20 mouse cellular contexts compared by ENCODE assay signal in the genomic region with DNA sequence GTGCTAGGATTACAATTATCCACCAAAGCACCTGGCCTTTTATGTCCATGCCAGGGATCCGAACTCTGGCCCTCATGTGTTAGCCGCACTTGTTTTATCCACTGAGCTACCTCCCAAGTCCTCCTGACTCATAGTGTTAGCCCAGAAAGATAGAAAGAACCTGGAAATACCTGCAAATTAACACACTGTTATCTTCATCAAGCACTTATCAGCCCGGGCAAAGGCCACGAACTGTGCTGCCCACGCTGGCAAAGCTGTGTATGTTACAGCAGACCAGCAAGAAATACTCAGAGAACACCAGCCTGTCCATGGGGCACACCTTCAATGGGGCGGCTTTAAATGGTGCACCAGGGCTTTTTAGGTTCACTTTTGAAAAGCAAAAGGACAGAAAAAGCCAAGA. TPM values are rescaled to one million over a fixed set of nuclear protein-coding genes. Genes with fewer than 3 reads are reported as not detected.
DNase-seq lines count a peak whose midpoint lies in the region; ATAC-seq and TF ChIP-seq lines count a peak whose summit lies in the region.
"Had no signal": no experiment of that assay in that cellular context is flagged by ENCODE, and none has a peak within 500 bp of the region (broad histone marks: within the 10 kb centered on the region; RNA-seq: fewer than 3 reads in every experiment).

No protein-coding gene starts in this region.

- H3K4me3 ChIP-seq in intestine, embryonic 15.5 days (replicated peaks): no peak overlapping the region
- H3K4me3 ChIP-seq in intestine, embryonic 16.5 days (ENCODE audit: low read length): no peak overlapping the region
- H3K4me3 ChIP-seq in stomach, postnatal 0 days (ENCODE audit: low read depth, low read length): no peak overlapping the region
- H3K4me3 ChIP-seq: embryonic facial prominence, embryonic 10.5 days; embryonic facial prominence, embryonic 12.5 days; forebrain, embryonic 13.5 days; forebrain, embryonic 15.5 days had no signal

- no peak for TF ChIP-seq CTCF in stomach, postnatal 0 days (IDR thresholded peaks at IDR 0.05; ENCODE audit: low read depth)

- H3K4me2 ChIP-seq in intestine, embryonic 15.5 days (replicated peaks): no peak overlapping the region
- H3K4me2 ChIP-seq in intestine, embryonic 16.5 days (ENCODE audit: low read depth, low read length): no peak overlapping the region
- H3K4me2 ChIP-seq in stomach, postnatal 0 days (replicated peaks; ENCODE audit: low read depth): no peak overlapping the region
- H3K4me2 ChIP-seq: embryonic facial prominence, embryonic 12.5 days; forebrain, embryonic 13.5 days; forebrain, embryonic 15.5 days had no signal

- H3K9ac ChIP-seq in intestine, embryonic 15.5 days: no peak overlapping the region
- no peak overlapping the region for H3K9ac ChIP-seq in intestine, embryonic 16.5 days (ENCODE audit: low read depth, low read length)
- no peak overlapping the region for H3K9ac ChIP-seq in stomach, postnatal 0 days (ENCODE audit: low read length)
- H3K9ac ChIP-seq: embryonic facial prominence, embryonic 12.5 days; forebrain, embryonic 13.5 days; forebrain, embryonic 15.5 days; forebrain, postnatal 0 days had no signal

- no peak for TF ChIP-seq EP300 in stomach, postnatal 0 days (optimal IDR thresholded peaks at IDR 0.05)

- H3K36me3 ChIP-seq in intestine, embryonic 15.5 days: 0 out of 2 replicates have a peak, but pooled peaks cover 12% of the 10 kb centered on the region
- H3K36me3 ChIP-seq in intestine, embryonic 16.5 days (ENCODE audit: control insufficient read depth, insufficient read depth, low read length): peaks cover 10% of the 10 kb centered on the region
- H3K36me3 ChIP-seq in stomach, postnatal 0 days (ENCODE audit: control insufficient read depth, insufficient read depth, low read length): peaks cover 25% of the 10 kb centered on the region

- no peaks in the 10 kb centered on the region for H3K9me3 ChIP-seq in intestine, embryonic 15.5 days
- H3K9me3 ChIP-seq in intestine, embryonic 16.5 days (ENCODE audit: control insufficient read depth, low read length): no peaks in the 10 kb centered on the region
- H3K9me3 ChIP-seq in stomach, postnatal 0 days (ENCODE audit: control insufficient read depth, low read length): no peaks in the 10 kb centered on the region
- H3K9me3 ChIP-seq: embryonic facial prominence, embryonic 10.5 days; embryonic facial prominence, embryonic 12.5 days; forebrain, embryonic 13.5 days; forebrain, embryonic 15.5 days had no signal

- no peaks in the 10 kb centered on the region for H3K27me3 ChIP-seq in intestine, embryonic 15.5 days (replicated peaks)
- H3K27me3 ChIP-seq in intestine, embryonic 16.5 days (replicated peaks; ENCODE audit: control insufficient read depth, insufficient read depth, low read length): no peaks in the 10 kb centered on the region
- H3K27me3 ChIP-seq in stomach, postnatal 0 days (ENCODE audit: control insufficient read depth, insufficient read depth, low read length): no peaks in the 10 kb centered on the region
- H3K27me3 ChIP-seq: embryonic facial prominence, embryonic 12.5 days; forebrain, embryonic 15.5 days had no signal

- H3K4me1 ChIP-seq in intestine, embryonic 15.5 days (replicated peaks): no peaks in the 10 kb centered on the region
- H3K4me1 ChIP-seq in intestine, embryonic 16.5 days (ENCODE audit: control insufficient read depth, insufficient read depth, low read length): no peaks in the 10 kb centered on the region
- no peaks in the 10 kb centered on the region for H3K4me1 ChIP-seq in stomach, postnatal 0 days (replicated peaks; ENCODE audit: control insufficient read depth, insufficient read depth)
- H3K4me1 ChIP-seq: embryonic facial prominence, embryonic 12.5 days; forebrain, embryonic 13.5 days; forebrain, embryonic 15.5 days had no signal

- H3K27ac ChIP-seq in intestine, embryonic 15.5 days: no peak overlapping the region
- H3K27ac ChIP-seq in intestine, embryonic 16.5 days (ENCODE audit: low read length): 0 out of 2 replicates have a peak overlapping the region, but pooled peaks have one; percentile 19
- H3K27ac ChIP-seq in stomach, postnatal 0 days (replicated peaks): no peak overlapping the region
- H3K27ac ChIP-seq: embryonic facial prominence, embryonic 10.5 days; embryonic facial prominence, embryonic 12.5 days; forebrain, embryonic 13.5 days; forebrain, embryonic 15.5 days had no signal

- peak; percentile 81 for ATAC-seq in intestine, embryonic 15.5 days
- peak; percentile 94 for ATAC-seq in intestine, embryonic 16.5 days
- ATAC-seq in stomach, postnatal 0 days (ENCODE audit: low FRiP score, low TSS enrichment): peak; percentile 56; the same call in 1 of the 2 replicates
- ATAC-seq: forebrain, embryonic 13.5 days; forebrain, embryonic 15.5 days; forebrain, postnatal 0 days had no signal

- peak; percentile 23 for DNase-seq in stomach, postnatal 0 days (ENCODE audit: low spot score)
- DNase-seq in embryo, embryonic 9.5 days (ENCODE audit: extremely low spot score): no peak
- no peak for DNase-seq in urinary bladder, postnatal 14 days (ENCODE audit: low spot score)
- DNase-seq: adrenal gland, adult 2 months; adrenal gland, postnatal 10 days; adrenal gland, postnatal 25 days; cerebellum, adult 11 months; cerebellum, adult 18-20 months; cerebellum, adult 8-10 months; cerebellum, adult 9-11 months; cerebellum, postnatal 14 days; cerebellum, postnatal 36 days; embryo, embryonic 11 days; forebrain, postnatal 0 days had no signal

- 86% methylated on average over 6 of the region's 6 CpGs for WGBS in intestine, embryonic 15.5 days
- WGBS in intestine, embryonic 16.5 days: 77% methylated on average over 6 of the region's 6 CpGs
- 89% methylated on average over 6 of the region's 6 CpGs for WGBS in stomach, postnatal 0 days

RNA-seq across cellular contexts. Expression of a gene that starts 29.4 kb away (rescaled TPM):
- polyA plus RNA-seq in intestine, embryonic 15.5 days (2015; fragmentation: Nextera tagmentation; extraction: Ambion mirVana): 79.0 and 83.2 TPM in 2 replicates
- 63.2 and 64.2 TPM in 2 replicates for polyA plus RNA-seq in intestine, embryonic 16.5 days (2015; fragmentation: Nextera tagmentation; extraction: Ambion mirVana)
- polyA plus RNA-seq in stomach, postnatal 0 days (2015; fragmentation: Nextera tagmentation; extraction: Ambion mirVana): 65.1 and 74.2 TPM in 2 replicates
